8 mouse cellular contexts compared by ENCODE assay signal in the genomic region with DNA sequence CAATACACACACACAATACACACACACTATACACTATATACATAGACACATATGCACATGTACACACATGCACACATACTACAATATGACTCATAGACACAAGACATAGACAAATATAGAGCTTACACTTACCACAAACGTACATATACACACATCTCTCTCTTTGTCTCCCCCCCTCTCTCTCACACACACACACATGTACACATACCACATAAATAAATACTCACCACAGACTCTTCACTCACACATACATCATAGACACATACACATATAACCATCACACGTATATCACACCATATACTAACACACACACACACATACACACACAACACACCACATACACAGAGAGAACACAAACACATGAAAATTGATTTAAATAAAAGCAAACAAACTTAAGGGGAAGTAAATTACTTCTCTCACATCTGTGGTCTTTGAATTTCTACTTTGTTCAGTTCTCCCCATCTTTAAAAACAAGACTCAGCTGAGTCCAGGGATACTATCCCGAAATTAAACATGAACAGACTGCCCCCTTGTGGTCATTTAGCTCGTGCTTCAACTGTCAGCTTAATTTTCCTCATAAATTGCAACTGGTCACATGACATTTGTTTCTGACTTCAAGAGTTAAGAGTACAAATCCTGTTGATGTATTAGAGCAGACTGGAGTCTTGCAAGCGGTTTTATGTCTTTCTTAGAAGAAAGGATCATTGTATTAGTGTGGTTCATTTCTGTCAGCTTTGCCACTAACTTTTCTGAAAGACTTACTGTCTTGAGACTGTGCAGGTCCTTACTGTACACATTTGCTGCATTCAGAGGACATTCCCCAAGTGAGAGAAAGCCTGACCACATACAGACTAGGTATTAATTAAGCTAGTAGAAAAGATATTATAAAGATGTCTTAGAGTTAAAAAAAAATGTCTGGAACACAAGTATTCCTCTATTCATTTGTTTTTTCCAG.
A peak's percentile ranks its signal among the peaks of the same experiment; 100 is the strongest.
DNase-seq lines count a peak whose midpoint lies in the region.

No protein-coding gene starts in this region.

- peak; percentile 71 for DNase-seq in ZHBTc4 (ENCODE audit: low read depth, low spot score)
- DNase-seq in cerebellum, postnatal 25 days = peak; percentile 25 to 65
- peak; percentile 13 to 52 for DNase-seq in frontal cortex, postnatal 25 days (ENCODE audit: low spot score in 2 of 2)
- DNase-seq in hindlimb bud, embryonic 11.5 days (ENCODE audit: extremely low spot score, low read depth, low spot score) = peak; percentile 93
- DNase-seq in left cerebral cortex, adult 11 months (ENCODE audit: low spot score) = peak; percentile 47
- DNase-seq in lung, postnatal 36 days = peak; percentile 80
- peak; percentile 45 for DNase-seq in right cerebral cortex, postnatal 14 days
- no peak for DNase-seq in spleen, postnatal 4 days (ENCODE audit: low spot score in 2 of 2)

Comparison
In these comparisons a context has a peak if more than half of its experiments do, and no peak if none do; other contexts are left out.
1. DNase-seq: peak in ZHBTc4 (single experiment), cerebellum, postnatal 25 days (2 of 2), frontal cortex, postnatal 25 days (2 of 2), hindlimb bud, embryonic 11.5 days (single experiment), left cerebral cortex, adult 11 months (single experiment), lung, postnatal 36 days (single experiment) and right cerebral cortex, postnatal 14 days (single experiment); none in spleen, postnatal 4 days (0 of 2).